Mouse (Mus musculus) hindbrain, embryonic 16.5 days (tissue): Measurements from ENCODE around the gene 6820408C15Rik. TPM values are rescaled to one million over a fixed set of nuclear protein-coding genes. Genes with fewer than 3 reads are reported as not detected.

Experiments used
- ATAC-seq: fragments of 200-750 bp; cut with Nextera tagmentation; 2 replicates; pipeline ENCODE4 v1.8.0; 2017; ENCODE audit warnings: moderate TSS enrichment, moderate library complexity
- H3K27ac ChIP-seq: fragments of 300-500 bp; sonication (generic); 2 replicates; pipeline ENCODE4 v1.5.1; 2014; ENCODE audit warnings: low read depth, mild to moderate bottlenecking, control low read depth, low read length, moderate library complexity
- H3K27me3 ChIP-seq: fragments of 300-500 bp; sonication (generic); replicated peaks from 2 replicates; pipeline ENCODE4 v1.6.1; 2014; ENCODE audit warnings: low read length; ENCODE audit not compliant: control insufficient read depth, insufficient read depth
- H3K36me3 ChIP-seq: fragments of 300-500 bp; sonication (generic); 2 replicates; pipeline ENCODE4 v1.6.1; 2014; ENCODE audit warnings: mild to moderate bottlenecking, low read length, moderate library complexity, mixed read lengths; ENCODE audit not compliant: control insufficient read depth, insufficient read depth
- H3K4me1 ChIP-seq: fragments of 300-500 bp; sonication (generic); 2 replicates; pipeline ENCODE4 v1.6.1; 2014; ENCODE audit warnings: low read depth, low read length; ENCODE audit not compliant: control insufficient read depth, insufficient read depth
- H3K4me2 ChIP-seq: fragments of 300-500 bp; sonication (generic); 2 replicates; pipeline ENCODE4 v1.6.1; 2014; ENCODE audit warnings: mild to moderate bottlenecking, low read length, control low read depth, moderate library complexity
- H3K4me3 ChIP-seq: fragments of 300-500 bp; sonication (generic); 2 replicates; pipeline ENCODE4 v1.5.1; 2014; ENCODE audit warnings: mild to moderate bottlenecking, low read length, control low read depth, moderate library complexity
- H3K9ac ChIP-seq: fragments of 300-500 bp; sonication (generic); 2 replicates; pipeline ENCODE4 v1.6.1; 2014; ENCODE audit warnings: low read depth, mild to moderate bottlenecking, control low read depth, low read length, moderate library complexity
- H3K9me3 ChIP-seq: fragments of 300-500 bp; sonication (generic); 2 replicates; pipeline ENCODE4 v1.6.1; 2014; ENCODE audit warnings: mild to moderate bottlenecking, low read length, moderate library complexity; ENCODE audit not compliant: control insufficient read depth
- WGBS: fragments of 180-500 bp; shearing (Covaris S2); extraction: QIAGEN DNeasy Blood & Tissue Kit; methylation state at CpG from one replicate; pipeline ENCODE4 v1.1.7; 2014; 5-methylcytosine and 5-hydroxymethylcytosine counted together
- polyA plus RNA-seq: library from polyadenylated mRNA; unstranded; fragments of >200 nt; fragmentation: Nextera tagmentation; extraction: Ambion mirVana; gene quantifications from 2 replicates; pipeline ENCODE4 v1.2.1, GENCODE M21; 2015

Gene 6820408C15Rik
- polyA plus RNA-seq, 1 experiment from 2014 or later: 4.1 TPM

DNA sequence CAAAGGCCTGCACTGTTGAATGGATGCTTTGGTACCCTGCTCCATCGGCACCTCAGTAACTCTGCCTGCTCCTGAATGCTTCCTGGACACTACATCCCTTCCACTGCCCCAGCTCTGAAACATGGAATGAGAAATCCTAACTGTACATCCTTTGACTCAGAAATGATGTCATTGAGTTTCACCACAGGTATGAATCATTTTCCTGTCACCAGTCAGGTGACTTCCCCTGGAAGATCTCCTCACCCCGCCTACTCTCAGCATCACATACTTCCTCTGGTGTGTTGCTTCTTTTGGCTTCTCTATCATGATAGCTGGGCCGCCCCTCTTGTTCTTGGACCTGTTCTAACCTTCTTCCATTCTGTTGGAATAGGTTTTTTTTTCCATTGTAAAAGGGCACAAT is 65.5 kb downstream of the 6820408C15Rik start:
- no peak for ATAC-seq
- H3K27ac ChIP-seq: no peak overlapping the region
- no peak overlapping the region for H3K4me3 ChIP-seq
- H3K9ac ChIP-seq: no peak overlapping the region
- WGBS: 83% methylated on average over 3 of the region's 3 CpGs
- no peaks in the 10 kb centered on the region for H3K36me3 ChIP-seq
- no peaks in the 10 kb centered on the region for H3K9me3 ChIP-seq
- H3K4me1 ChIP-seq: no peaks in the 10 kb centered on the region
- no peak overlapping the region for H3K4me2 ChIP-seq
- no peaks in the 10 kb centered on the region for H3K27me3 ChIP-seq

DNA sequence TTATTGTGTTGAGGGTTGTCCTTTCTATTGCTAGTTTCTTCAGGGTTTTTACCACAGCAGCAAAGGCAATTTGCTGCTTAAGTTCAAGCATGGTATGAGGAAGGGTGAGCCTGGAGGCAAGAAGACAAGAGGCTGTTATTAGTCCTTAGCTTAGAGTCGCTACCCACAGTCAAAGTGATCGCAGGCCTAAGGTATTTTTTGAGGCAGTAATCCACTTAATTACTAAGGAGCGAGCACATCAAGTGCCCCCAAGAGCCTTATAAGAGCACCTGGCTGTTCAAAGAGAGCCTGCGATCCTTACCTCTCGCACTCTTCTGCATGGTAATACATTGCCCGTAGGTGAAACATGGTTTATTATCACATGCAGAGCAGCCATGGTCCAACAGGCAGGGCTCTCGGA is 66.3 kb downstream of the 6820408C15Rik start:
- 91% methylated on average over 7 of the region's 7 CpGs for WGBS
- no peaks in the 10 kb centered on the region for H3K27me3 ChIP-seq
- H3K4me2 ChIP-seq: no peak overlapping the region
- ATAC-seq: no peak
- H3K27ac ChIP-seq: no peak overlapping the region
- no peak overlapping the region for H3K4me3 ChIP-seq
- H3K36me3 ChIP-seq: no peaks in the 10 kb centered on the region
- H3K9me3 ChIP-seq: no peaks in the 10 kb centered on the region
- H3K9ac ChIP-seq: no peak overlapping the region
- no peaks in the 10 kb centered on the region for H3K4me1 ChIP-seq

DNA sequence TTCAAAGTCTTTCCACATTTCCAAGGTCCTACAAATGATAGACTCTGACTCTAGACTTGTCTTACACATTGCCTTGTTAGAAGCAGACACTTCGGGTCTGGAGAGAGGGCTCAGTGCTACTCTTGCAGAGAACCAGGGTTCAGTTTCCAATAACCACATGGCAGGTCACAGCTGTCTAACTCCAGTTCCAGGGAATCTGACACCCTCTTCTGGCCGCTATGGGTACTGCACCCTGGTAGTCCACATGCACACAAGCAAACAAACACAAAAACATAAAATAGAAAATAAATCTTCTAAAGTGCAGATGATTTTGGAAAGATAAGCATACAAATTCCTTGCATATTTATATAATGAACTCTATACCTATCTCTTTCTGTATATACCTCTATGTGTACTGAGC is 71.6 kb downstream of the 6820408C15Rik start:
- no peaks in the 10 kb centered on the region for H3K27me3 ChIP-seq
- H3K4me3 ChIP-seq: no peak overlapping the region
- no peak overlapping the region for H3K4me2 ChIP-seq
- no peak for ATAC-seq
- no peaks in the 10 kb centered on the region for H3K4me1 ChIP-seq
- H3K27ac ChIP-seq: no peak overlapping the region
- no peak overlapping the region for H3K9ac ChIP-seq
- H3K36me3 ChIP-seq: no peaks in the 10 kb centered on the region
- 80% methylated on average over 2 of the region's 2 CpGs for WGBS
- no peaks in the 10 kb centered on the region for H3K9me3 ChIP-seq

DNA sequence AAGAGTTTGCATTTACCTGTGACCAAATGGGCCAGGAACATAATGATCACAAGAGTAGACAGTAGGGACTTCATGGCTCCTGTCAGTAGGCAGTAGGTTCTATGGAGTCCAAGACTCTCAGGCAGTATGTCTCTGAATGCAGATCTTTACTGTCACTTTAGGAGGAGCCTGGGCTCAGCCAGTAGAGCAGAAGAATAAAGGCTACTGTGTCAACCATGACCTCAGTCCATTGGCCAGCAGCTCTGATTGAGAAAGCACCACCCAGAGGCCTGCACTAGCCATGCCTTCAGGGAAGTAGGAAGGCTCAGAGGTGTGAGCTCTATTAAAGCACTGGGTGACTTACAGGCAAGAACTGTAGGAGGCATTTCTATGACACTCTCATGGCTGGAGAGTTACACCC is 74.7 kb downstream of the 6820408C15Rik start, which contains the start of gene Defb22:
Defb22 (minus strand) TSS at position 101 of the 400 bp plus-strand sequence.
- H3K4me1 ChIP-seq: no peaks in the 10 kb centered on the region
- H3K27ac ChIP-seq: no peak within 1 kb of the TSS
- ATAC-seq: no peak
- no peaks in the 10 kb centered on the region for H3K27me3 ChIP-seq
- no peaks in the 10 kb centered on the region for H3K9me3 ChIP-seq
- H3K9ac ChIP-seq: no peak within 1 kb of the TSS
- H3K4me2 ChIP-seq: no peak within 1 kb of the TSS
- H3K4me3 ChIP-seq: no peak within 1 kb of the TSS
- H3K36me3 ChIP-seq: no peaks in the 10 kb centered on the region

DNA sequence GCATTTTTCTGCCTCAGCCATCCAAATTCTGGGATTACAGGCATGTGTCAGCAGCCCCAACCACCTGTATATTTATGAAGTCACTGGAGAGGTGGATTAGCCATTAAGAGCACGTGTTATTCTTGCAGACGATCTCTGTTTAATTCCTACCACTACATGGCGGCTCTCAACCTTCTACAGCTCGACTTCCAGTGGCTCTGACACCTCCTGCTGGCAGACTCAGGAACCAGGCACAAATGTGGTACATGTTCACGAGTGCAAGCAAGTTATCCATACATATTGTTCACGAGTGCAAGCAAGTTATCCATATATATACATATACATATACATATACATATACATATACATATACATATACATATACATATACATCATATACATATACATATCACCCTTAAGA is 77.8 kb downstream of the 6820408C15Rik start:
- H3K4me1 ChIP-seq: no peaks in the 10 kb centered on the region
- no peak overlapping the region for H3K4me3 ChIP-seq
- H3K36me3 ChIP-seq: no peaks in the 10 kb centered on the region
- WGBS: 74% methylated on average over 6 of the region's 6 CpGs
- ATAC-seq: no peak
- H3K9ac ChIP-seq: no peak overlapping the region
- no peaks in the 10 kb centered on the region for H3K9me3 ChIP-seq
- no peak overlapping the region for H3K27ac ChIP-seq
- no peak overlapping the region for H3K4me2 ChIP-seq
- no peaks in the 10 kb centered on the region for H3K27me3 ChIP-seq

Other genes with a start within 250 kb of the 6820408C15Rik start
- 91.0 and 93.6 TPM in 2 replicates for gene Csnk2a1, start 188.7 kb upstream of the 6820408C15Rik start, polyA plus RNA-seq
- 31.2 and 33.9 TPM in 2 replicates for gene Tbc1d20, start 121.8 kb upstream of the 6820408C15Rik start, polyA plus RNA-seq
- gene Rbck1, start 82.9 kb upstream of the 6820408C15Rik start, polyA plus RNA-seq: 92.1 and 100 TPM in 2 replicates
- gene Trib3, start 71.6 kb upstream of the 6820408C15Rik start, polyA plus RNA-seq: 2.1 and 2.2 TPM in 2 replicates
- 72.0 and 74.0 TPM in 2 replicates for gene Nrsn2, start 38.9 kb upstream of the 6820408C15Rik start, polyA plus RNA-seq
- gene Sox12, start 17.5 kb upstream of the 6820408C15Rik start, polyA plus RNA-seq: 10.5 and 11.8 TPM in 2 replicates
- gene Zcchc3, start 560 bp upstream of the 6820408C15Rik start, polyA plus RNA-seq: 12.5 and 13.8 TPM in 2 replicates
- gene Defb23, start 49.0 kb downstream of the 6820408C15Rik start, polyA plus RNA-seq: not detected in 2 replicates
- gene Defb20, start 61.5 kb downstream of the 6820408C15Rik start, polyA plus RNA-seq: not detected in 2 replicates
- not detected in 2 replicates for gene Defb22, start 74.6 kb downstream of the 6820408C15Rik start, polyA plus RNA-seq
- not detected in 2 replicates for gene Defb26, start 96.1 kb downstream of the 6820408C15Rik start, polyA plus RNA-seq
- not detected in 2 replicates for gene Defb28, start 102.7 kb downstream of the 6820408C15Rik start, polyA plus RNA-seq
- gene Defb29, start 124.5 kb downstream of the 6820408C15Rik start, polyA plus RNA-seq: not detected in 2 replicates
- not detected in 2 replicates for gene Gm17416, start 153.8 kb downstream of the 6820408C15Rik start, polyA plus RNA-seq
- not detected in 2 replicates for gene Defb21, start 157.2 kb downstream of the 6820408C15Rik start, polyA plus RNA-seq
- gene Defb19, start 164.7 kb downstream of the 6820408C15Rik start, polyA plus RNA-seq: not detected in 2 replicates
- gene Defb45, start 183.8 kb downstream of the 6820408C15Rik start, polyA plus RNA-seq: not detected in 2 replicates
- not detected in 2 replicates for gene Defb36, start 188.7 kb downstream of the 6820408C15Rik start, polyA plus RNA-seq
- not detected in 2 replicates for gene Defb25, start 207.5 kb downstream of the 6820408C15Rik start, polyA plus RNA-seq
- 0.80 and 0.82 TPM in 2 replicates for gene Rem1, start 211.4 kb downstream of the 6820408C15Rik start, polyA plus RNA-seq